Mouse (Mus musculus): ENCODE data around the gene Olfr765. TPM values are rescaled to one million over a fixed set of nuclear protein-coding genes. Genes with fewer than 3 reads are reported as not detected.

Olfr765 gene
- total and polyA plus RNA-seq, 3 experiments: not detected

DNA sequence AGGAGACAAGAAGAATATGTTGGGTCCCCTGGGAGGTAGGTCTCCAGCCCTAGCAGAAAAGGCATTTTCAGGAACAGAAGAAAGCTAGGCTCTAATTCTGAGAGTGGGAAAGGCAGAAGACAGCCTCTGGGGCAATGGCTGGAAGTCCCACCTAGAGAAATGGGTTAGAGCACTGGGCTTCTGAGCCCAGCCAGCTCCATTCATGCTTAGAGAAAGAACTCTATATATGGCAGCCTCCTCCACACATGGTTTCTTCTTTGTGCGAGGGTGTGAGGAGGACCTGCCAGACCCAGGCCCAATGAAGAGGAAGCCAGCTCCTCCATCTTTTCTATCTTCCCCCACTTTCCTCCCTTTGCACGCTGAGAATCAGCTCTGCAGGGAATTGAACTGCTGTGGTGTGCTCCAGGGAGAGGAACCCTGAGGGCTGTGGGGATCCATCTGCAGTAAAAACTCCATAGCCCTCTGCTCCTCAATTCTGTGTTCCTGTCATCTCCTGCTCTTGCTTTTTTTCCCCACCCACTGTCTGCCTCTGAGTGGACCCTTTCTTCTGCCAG, 39.4 kb downstream of the Olfr765 start, which contains the start of gene Olfr763 (continued):
- no peak for TF ChIP-seq MEF2A (IDR thresholded peaks at IDR 0.05; ENCODE audit: extremely low read depth, insufficient replicate concordance, low read depth, low read length, poor library complexity, severe bottlenecking)

DNA sequence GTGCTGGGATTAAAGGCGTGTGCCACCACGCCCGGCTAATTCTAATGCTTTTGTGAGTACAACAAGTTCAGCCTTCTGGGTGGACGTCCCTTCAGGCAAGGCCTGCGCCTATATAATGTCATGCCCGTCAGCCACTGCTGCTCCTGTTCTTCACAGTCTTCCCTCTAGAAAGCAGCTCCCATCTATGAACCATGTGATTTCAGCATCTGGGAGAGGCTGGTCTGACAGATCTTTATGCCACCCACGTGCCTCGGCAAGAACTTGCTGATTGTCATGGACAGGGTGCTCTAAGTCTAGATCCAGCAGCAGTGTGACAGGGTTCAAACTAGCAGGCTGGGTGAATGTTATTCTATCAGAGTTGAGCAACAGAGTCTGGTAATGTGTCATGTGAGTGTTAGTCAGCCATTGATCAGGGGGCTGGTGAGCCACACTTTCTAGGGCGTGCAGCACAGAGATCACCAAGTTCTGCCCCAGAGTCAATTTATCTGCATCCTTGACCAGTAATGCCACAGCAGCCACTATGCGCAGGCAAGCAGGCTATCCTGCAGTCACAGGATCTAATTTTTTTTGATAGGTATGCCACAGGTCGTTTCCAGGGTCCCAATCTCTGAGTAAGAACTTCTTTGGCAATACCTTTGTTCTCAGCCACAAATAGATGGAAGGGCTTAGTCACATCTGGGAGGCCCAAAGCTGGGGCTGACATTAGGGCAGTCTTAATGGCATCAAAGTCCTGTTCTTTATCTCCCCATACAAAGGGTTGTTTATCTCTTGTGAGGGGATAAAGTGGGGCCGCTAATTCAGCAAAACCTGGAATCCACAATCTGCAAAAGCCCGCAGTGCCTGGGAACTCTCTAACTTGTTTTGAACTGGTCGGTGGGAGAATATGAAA, 45.5 kb downstream of the Olfr765 start:
- Histone ChIP-seq H3K36me3 (ENCODE audit: control insufficient read depth in 1 of 2, insufficient read depth in 2 of 2, low read length in 2 of 2) (no peaks in the 10 kb centered on the region), H3K4me1 (ENCODE audit: control insufficient read depth in 1 of 2, insufficient read depth in 2 of 2, low read length in 2 of 2) (no peaks in the 10 kb centered on the region), H3K4me3 (ENCODE audit: control insufficient read depth in 1 of 2, insufficient read depth in 1 of 2, low read depth in 2 of 2, low read length in 2 of 2) (no peak overlapping the region), H3K79me2 (ENCODE audit: control insufficient read depth, insufficient read depth, low read length, poor library complexity) (no peaks in the 10 kb centered on the region), H3K9me3 (replicated peaks; ENCODE audit: insufficient read depth, low read length) (no peaks in the 10 kb centered on the region), H3K27ac (ENCODE audit: control insufficient read depth, low read depth, low read length) (no peak overlapping the region), H3K27me3 (ENCODE audit: control insufficient read depth in 1 of 2, insufficient read depth in 2 of 2, low read length in 2 of 2) (no peaks in the 10 kb centered on the region), H3K9ac (ENCODE audit: control insufficient read depth, low read depth, low read length, poor library complexity, severe bottlenecking) (no peak overlapping the region)
- TF ChIP-seq CTCF (IDR thresholded peaks at IDR 0.05 in 2 of 3, conservative IDR thresholded peaks at IDR 0.05 in 1 of 3; ENCODE audit: control insufficient read depth in 1 of 3, insufficient read depth in 1 of 3, low read depth in 2 of 3, low read length in 3 of 3, poor library complexity in 1 of 3, severe bottlenecking in 1 of 3) (no peak), USF2 (IDR thresholded peaks at IDR 0.05; ENCODE audit: borderline replicate concordance in 1 of 2, insufficient read depth in 1 of 2, low read depth in 1 of 2, low read length in 2 of 2) (no peak), TBP (IDR thresholded peaks at IDR 0.05; ENCODE audit: low read depth, low read length) (no peak), MEF2A (IDR thresholded peaks at IDR 0.05; ENCODE audit: extremely low read depth, insufficient replicate concordance, low read depth, low read length, poor library complexity, severe bottlenecking) (no peak), POLR2A (IDR thresholded peaks at IDR 0.05; ENCODE audit: control insufficient read depth in 1 of 2, insufficient read depth in 1 of 2, low read depth in 1 of 2, low read length in 2 of 2, poor library complexity in 1 of 2) (no peak), ETS1 (IDR thresholded peaks at IDR 0.05; ENCODE audit: low read depth, low read length) (no peak), MYB (IDR thresholded peaks at IDR 0.05; ENCODE audit: low read depth, low read length) (no peak)
- DNase-seq (ENCODE audit: low read depth, low spot score): no peak

DNA sequence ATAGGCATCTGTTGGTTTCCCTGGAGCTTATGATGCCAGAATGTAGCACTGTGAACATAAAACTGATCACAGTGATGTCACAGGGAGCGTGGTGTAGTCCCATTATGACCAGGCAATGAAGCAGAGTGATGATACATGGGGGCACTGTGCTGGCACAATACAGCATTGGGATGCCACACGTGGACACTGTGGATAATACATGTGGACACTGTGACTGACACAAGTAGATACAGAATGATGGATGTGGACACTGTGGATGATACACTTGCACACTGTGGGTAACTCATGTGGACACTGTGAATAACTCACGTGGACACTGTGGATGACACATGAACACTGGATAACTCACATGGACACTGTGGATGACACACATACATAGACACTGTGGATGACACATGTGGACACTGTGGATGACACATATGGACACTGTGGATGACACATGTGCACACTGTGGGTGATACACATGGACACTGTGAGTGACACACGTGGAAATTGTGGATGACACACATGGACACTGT, 53.2 kb downstream of the Olfr765 start:
- Histone ChIP-seq H3K4me3 (ENCODE audit: control insufficient read depth in 1 of 2, insufficient read depth in 1 of 2, low read depth in 2 of 2, low read length in 2 of 2) (no peak overlapping the region), H3K79me2 (ENCODE audit: control insufficient read depth, insufficient read depth, low read length, poor library complexity) (no peaks in the 10 kb centered on the region), H3K9me3 (replicated peaks; ENCODE audit: insufficient read depth, low read length) (no peaks in the 10 kb centered on the region), H3K27ac (ENCODE audit: control insufficient read depth, low read depth, low read length) (no peak overlapping the region), H3K9ac (ENCODE audit: control insufficient read depth, low read depth, low read length, poor library complexity, severe bottlenecking) (no peak overlapping the region), H3K27me3 (ENCODE audit: control insufficient read depth in 1 of 2, insufficient read depth in 2 of 2, low read length in 2 of 2) (peaks cover 0 to 2% of the 10 kb centered on the region in 2 experiments; a peak in 1 of 4 replicates), H3K36me3 (ENCODE audit: control insufficient read depth in 1 of 2, insufficient read depth in 2 of 2, low read length in 2 of 2) (no peaks in the 10 kb centered on the region), H3K4me1 (ENCODE audit: control insufficient read depth in 1 of 2, insufficient read depth in 2 of 2, low read length in 2 of 2) (no peaks in the 10 kb centered on the region)
- TF ChIP-seq MYC (IDR thresholded peaks at IDR 0.05; ENCODE audit: low read depth, low read length): no peak
- TF ChIP-seq POLR2A (IDR thresholded peaks at IDR 0.05; ENCODE audit: control insufficient read depth in 1 of 2, insufficient read depth in 1 of 2, low read depth in 1 of 2, low read length in 2 of 2, poor library complexity in 1 of 2): no peak
- TF ChIP-seq ZKSCAN1 (IDR thresholded peaks at IDR 0.05; ENCODE audit: low read depth, low read length): no peak
- no peak for TF ChIP-seq MYB (IDR thresholded peaks at IDR 0.05; ENCODE audit: low read depth, low read length)
- TF ChIP-seq TBP (IDR thresholded peaks at IDR 0.05; ENCODE audit: low read depth, low read length): no peak
- no peak for TF ChIP-seq POLR2AphosphoS2 (IDR thresholded peaks at IDR 0.05; ENCODE audit: low read length)
- TF ChIP-seq NRF1 (IDR thresholded peaks at IDR 0.05; ENCODE audit: insufficient read depth, low read depth, low read length, poor library complexity, severe bottlenecking): no peak
- TF ChIP-seq TAL1 (IDR thresholded peaks at IDR 0.05; ENCODE audit: low read length): no peak
- no peak for TF ChIP-seq NELFE (IDR thresholded peaks at IDR 0.05; ENCODE audit: low read depth, low read length)
- TF ChIP-seq EP300 (IDR thresholded peaks at IDR 0.05; ENCODE audit: low read depth in 1 of 2, low read length in 2 of 2): no peak
- no peak for TF ChIP-seq KAT2A (conservative IDR thresholded peaks at IDR 0.05; ENCODE audit: low read depth, low read length)
- TF ChIP-seq TCF12 (IDR thresholded peaks at IDR 0.05; ENCODE audit: low read depth, low read length): no peak
- no peak for TF ChIP-seq MEF2A (IDR thresholded peaks at IDR 0.05; ENCODE audit: extremely low read depth, insufficient replicate concordance, low read depth, low read length, poor library complexity, severe bottlenecking)
- no peak for TF ChIP-seq ELF1 (IDR thresholded peaks at IDR 0.05; ENCODE audit: low read depth, low read length)
- no peak for TF ChIP-seq MAX (IDR thresholded peaks at IDR 0.05; ENCODE audit: low read length)
- no peak for TF ChIP-seq HCFC1 (IDR thresholded peaks at IDR 0.05; ENCODE audit: low read depth, low read length)
- no peak for DNase-seq (ENCODE audit: low read depth, low spot score)

Measured in MEL (cell line).